Mouse (Mus musculus): ENCODE results near the gene Kcnip1.

The Kcnip1 gene

DNA sequence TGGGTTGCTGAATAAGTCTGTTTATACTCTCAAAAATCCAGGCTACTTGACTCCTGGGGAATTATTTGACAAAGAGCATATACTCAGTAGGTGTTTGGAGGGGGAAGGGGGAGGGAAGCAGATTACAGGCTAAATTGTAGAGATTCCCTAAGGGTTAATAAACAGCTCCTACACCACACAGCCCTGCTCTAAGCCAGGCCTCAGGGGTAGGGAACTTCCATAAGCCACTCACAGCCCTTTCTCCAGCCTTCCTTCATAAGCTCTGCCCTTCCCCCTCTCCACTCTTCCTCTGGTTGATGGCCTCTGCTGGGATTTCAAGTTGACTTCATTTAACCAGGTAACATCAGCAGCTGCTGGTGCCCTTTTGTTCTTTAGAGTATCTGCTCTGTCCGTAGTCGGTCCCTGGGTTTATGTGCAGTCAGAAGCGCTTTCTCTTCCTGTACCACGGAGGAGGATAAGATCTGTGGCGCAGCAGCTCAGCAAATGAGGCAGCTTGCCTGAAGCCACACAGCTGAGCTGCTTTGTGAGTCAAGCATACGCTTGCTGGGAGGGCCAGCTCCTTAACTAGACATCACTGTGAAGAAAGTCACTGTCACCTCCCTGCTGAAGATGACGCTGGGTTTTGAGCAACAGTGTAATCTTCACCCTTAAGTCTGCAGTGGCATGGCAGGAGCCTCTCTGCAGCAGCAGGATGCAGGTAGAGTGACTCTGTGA is 54.2 kb downstream of the Kcnip1 start:
- DNase-seq (ENCODE audit: low spot score) = no peak

- DNase-seq (ENCODE audit: low spot score) = no peak
Observed at GRCm38 (mm10) chr11:33937641-33938040, 55.3 kb downstream of the Kcnip1 start.

DNA sequence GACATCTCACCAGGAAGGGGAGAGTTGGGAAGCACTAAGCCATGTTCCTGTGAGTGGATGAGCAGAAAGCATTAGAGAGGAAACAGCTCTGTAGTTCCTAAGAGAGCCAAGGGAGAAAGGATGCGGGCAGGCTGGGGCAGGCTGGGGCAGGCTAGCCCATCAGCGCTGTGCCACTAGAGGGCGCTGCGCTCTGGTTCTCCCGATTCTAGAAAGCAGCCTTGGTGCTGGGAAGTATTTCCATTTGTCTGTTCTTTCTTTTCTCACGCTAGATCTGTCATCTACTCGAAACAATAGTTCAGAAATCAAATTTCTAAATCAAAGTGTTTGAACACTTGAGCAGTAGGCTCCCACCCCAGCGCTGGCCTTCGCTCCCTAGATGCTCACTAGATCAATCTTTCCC is 58.7 kb downstream of the Kcnip1 start:
- no peak for DNase-seq (ENCODE audit: low spot score)

- DNase-seq (ENCODE audit: low spot score) = no peak
Observed at GRCm38 (mm10) chr11:33932386-33933111, 60.4 kb downstream of the Kcnip1 start.

DNA sequence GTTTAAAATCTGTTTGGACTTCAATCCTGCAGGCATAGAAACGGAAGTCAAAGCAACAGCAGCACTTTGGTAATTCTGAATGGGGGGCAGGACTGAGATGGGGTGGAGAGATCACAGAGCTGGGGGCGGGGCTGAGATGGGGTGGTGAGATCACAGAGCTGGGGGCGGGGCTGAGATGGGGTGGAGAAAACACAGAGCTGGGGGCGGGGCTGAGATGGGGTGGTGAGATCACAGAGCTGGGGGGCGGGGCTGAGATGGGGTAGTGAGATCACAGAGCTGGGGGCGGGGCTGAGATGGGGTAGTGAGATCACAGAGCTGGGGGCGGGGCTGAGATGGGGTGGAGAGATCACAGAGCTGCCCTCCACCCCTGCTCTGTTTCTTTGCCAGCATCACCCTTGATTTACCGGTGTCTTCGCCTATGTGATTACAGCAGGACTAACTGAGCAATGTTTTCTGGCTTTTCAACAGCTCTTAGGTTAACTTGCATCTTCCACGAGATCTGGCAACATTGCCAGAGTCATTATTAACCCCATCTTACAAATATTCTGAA is 61.0 kb downstream of the Kcnip1 start:
- DNase-seq (ENCODE audit: low spot score) = no peak

DNA sequence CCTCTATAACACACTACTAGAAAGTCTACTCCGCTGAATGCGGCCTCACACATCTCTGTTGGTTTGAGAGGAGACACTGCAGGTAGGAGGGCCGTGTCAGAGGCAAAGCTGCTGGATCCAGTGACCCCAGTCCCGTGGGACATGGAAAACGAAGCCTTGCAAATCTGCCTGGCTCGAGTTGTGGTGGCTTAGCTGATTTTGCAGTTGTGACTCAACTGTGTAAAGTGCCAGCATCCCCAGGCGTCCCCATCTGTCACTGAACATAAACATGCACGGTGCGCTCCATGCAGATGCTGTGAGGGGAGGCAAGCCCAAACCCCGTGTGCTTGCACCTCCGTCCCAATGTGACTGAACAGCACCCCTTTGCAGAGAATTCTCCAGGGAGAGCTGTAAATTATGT is 63.5 kb downstream of the Kcnip1 start:
- DNase-seq (ENCODE audit: low spot score) = no peak

DNA sequence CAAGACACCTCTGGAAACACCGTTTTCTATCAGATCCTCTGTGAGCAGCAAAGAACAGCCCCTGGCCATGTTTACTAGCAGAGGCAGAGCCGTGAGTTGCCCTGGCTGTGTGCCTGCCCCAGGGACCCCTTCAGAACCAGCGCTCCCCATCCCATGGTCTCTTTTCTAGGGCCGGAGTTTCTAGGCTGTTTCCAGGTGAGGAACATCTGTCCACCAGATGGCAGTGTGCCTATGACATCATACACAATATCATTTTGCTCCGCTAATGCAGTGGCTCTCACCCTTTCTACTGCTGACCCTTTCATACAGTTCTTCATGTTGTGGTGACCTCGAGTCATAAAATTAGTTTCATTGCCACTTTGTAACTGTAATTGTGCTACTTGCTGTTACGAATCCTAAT is 64.3 kb downstream of the Kcnip1 start:
- no peak for DNase-seq (ENCODE audit: low spot score)

- no peak for DNase-seq (ENCODE audit: low spot score)
Observed at GRCm38 (mm10) chr11:33927836-33928235, 65.1 kb downstream of the Kcnip1 start.

GRCm38 (mm10) chr11:33927321-33927720 is 65.6 kb downstream of the Kcnip1 start:
- DNase-seq (ENCODE audit: low spot score) = no peak

GRCm38 (mm10) chr11:33926551-33926950 is 66.4 kb downstream of the Kcnip1 start:
- no peak for DNase-seq (ENCODE audit: low spot score)

- no peak for DNase-seq (ENCODE audit: low spot score)
Observed at GRCm38 (mm10) chr11:33925778-33926177, 67.2 kb downstream of the Kcnip1 start.

GRCm38 (mm10) chr11:33923031-33923430 is 69.9 kb downstream of the Kcnip1 start:
- no peak for DNase-seq (ENCODE audit: low spot score)

GRCm38 (mm10) chr11:33921451-33921850 is 71.5 kb downstream of the Kcnip1 start:
- no peak for DNase-seq (ENCODE audit: low spot score)

GRCm38 (mm10) chr11:33919826-33920225 is 73.1 kb downstream of the Kcnip1 start:
- DNase-seq (ENCODE audit: low spot score) = no peak

- DNase-seq (ENCODE audit: low spot score) = no peak
Observed at GRCm38 (mm10) chr11:33918424-33918823, 74.5 kb downstream of the Kcnip1 start.

- peak; percentile 56 for DNase-seq (ENCODE audit: low spot score)
Observed at GRCm38 (mm10) chr11:33917574-33917973, 75.4 kb downstream of the Kcnip1 start.

DNA sequence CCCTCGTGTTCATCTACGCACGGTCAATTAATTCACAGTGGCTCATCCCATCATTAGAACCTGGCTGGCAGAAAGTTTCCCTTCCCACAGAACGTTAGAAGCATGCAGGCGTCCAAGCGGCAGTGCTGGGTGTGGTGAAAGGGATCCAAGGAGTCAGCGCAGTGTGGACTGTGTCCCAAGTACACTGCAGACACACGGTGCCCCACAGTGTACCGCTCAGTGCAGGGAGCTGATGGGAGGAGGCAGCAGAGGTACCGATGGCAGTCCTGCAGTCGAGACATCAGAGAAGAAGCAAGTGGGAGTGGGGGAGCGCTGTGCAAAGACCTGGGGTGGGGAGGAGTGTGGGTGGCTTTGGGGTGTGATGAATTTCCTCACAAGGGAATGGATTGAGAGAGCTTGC is 78.7 kb downstream of the Kcnip1 start:
- no peak for DNase-seq (ENCODE audit: low spot score)

- DNase-seq (ENCODE audit: low spot score) = no peak
Observed at GRCm38 (mm10) chr11:33913061-33913460, 79.9 kb downstream of the Kcnip1 start.

GRCm38 (mm10) chr11:33912151-33912571 is 80.8 kb downstream of the Kcnip1 start:
- DNase-seq (ENCODE audit: low spot score) = no peak

- no peak for DNase-seq (ENCODE audit: low spot score)
Observed at GRCm38 (mm10) chr11:33910982-33911381, 82.0 kb downstream of the Kcnip1 start.

- DNase-seq (ENCODE audit: low spot score) = no peak
Observed at GRCm38 (mm10) chr11:33908360-33909175, 84.4 kb downstream of the Kcnip1 start.

DNA sequence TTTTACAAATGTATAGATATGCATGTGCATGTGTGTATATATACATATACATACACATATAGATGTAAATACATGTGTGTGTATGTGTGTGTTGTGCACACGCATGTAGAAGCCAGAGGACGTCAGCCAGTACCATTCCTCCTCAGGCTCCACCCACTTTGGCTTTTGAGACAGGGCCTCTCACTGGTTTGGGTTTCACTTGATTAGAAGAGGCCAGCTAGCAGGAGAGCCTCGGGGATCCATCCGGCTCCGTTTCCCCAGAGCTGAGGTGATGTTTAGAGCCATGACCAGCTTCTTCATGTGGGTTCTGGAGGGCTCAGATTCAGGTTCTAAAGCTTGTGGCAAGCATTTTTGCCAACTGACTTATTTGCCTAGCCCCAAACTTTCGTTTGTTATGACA is 89.5 kb downstream of the Kcnip1 start:
- no peak for DNase-seq (ENCODE audit: low spot score)

Data from ovary, postnatal 36 days (tissue).